Mouse (Mus musculus) large intestine, adult 2 months (tissue): ENCODE results near the gene Slc30a3. TPM values are rescaled to one million over a fixed set of nuclear protein-coding genes. Genes with fewer than 3 reads are reported as not detected.
A peak's percentile ranks its signal among the peaks of the same experiment; 100 is the strongest.
"Not testable (repeated sequence)": the region's sequence is repeated elsewhere in the genome, so short reads cannot be mapped to it uniquely, and the experiment has no call there.

Source experiments
- DNase-seq: peaks from one replicate; pipeline ENCODE4 v3.0.0-alpha.2; 2012; ENCODE audit warnings: low read depth, low spot score
- WGBS: fragments of 180-500 bp; shearing (Covaris S2); methylation state at CpG from one replicate; pipeline ENCODE4 v1.1.7; 2018; 5-methylcytosine and 5-hydroxymethylcytosine counted together
- polyA plus RNA-seq: library from polyadenylated mRNA; depleted of rRNA; stranded (reverse); fragments of >200 nt; gene quantifications from 2 replicates; pipeline ENCODE4 v1.2.3, GENCODE M21; 2012; rRNA removed

The Slc30a3 gene
- polyA plus RNA-seq, 1 experiment, result 0.16 TPM

GRCm38 (mm10) chr5:31054261-31055215, 53.5 kb downstream of the Slc30a3 start, which contains the start of gene Cad:
TSS of gene Cad (plus strand) at chr5:31054780.
- WGBS, result 3% methylated on average over 64 of the region's 64 CpGs
- DNase-seq, result peak; percentile 63

- not testable (repeated sequence) for DNase-seq
- WGBS, result 86% methylated on average over 4 of the region's 4 CpGs
These were observed 54.3 kb downstream of the Slc30a3 start for GRCm38 (mm10) chr5:31053728-31054127.

GRCm38 (mm10) chr5:31050427-31050826, 57.6 kb downstream of the Slc30a3 start:
- no peak for DNase-seq

- WGBS, result under 1% methylated on average over 23 of the region's 23 CpGs
These were observed 59.0 kb downstream of the Slc30a3 start, which contains the start of gene Slc5a6 for GRCm38 (mm10) chr5:31048763-31049641. TSS of gene Slc5a6 (minus strand) at chr5:31048924.

GRCm38 (mm10) chr5:31047848-31048762, 59.9 kb downstream of the Slc30a3 start, which contains the start of gene Atraid:
TSS of gene Atraid (plus strand) at chr5:31048312.
- peak; percentile 91 for DNase-seq
- under 1% methylated on average over 73 of the region's 73 CpGs for WGBS

More at GRCm38 (mm10) chr5:31048763-31049641, 59.0 kb downstream of the Slc30a3 start, which contains the start of gene Slc5a6:
- no peak for DNase-seq

- WGBS, result 47% methylated on average over 5 of the region's 5 CpGs
- DNase-seq, result no peak
These were observed 61.0 kb downstream of the Slc30a3 start for GRCm38 (mm10) chr5:31047074-31047473.

- WGBS, result 72% methylated on average over 6 of the region's 6 CpGs
- no peak for DNase-seq
These were observed 61.6 kb downstream of the Slc30a3 start for GRCm38 (mm10) chr5:31046416-31046815.

GRCm38 (mm10) chr5:31038171-31038845, 69.7 kb downstream of the Slc30a3 start:
- no peak for DNase-seq
- 83% methylated on average over 7 of the region's 7 CpGs for WGBS

- not testable (repeated sequence) for DNase-seq
- 78% methylated on average over 11 of the region's 11 CpGs for WGBS
These were observed 71.5 kb downstream of the Slc30a3 start for GRCm38 (mm10) chr5:31036556-31036955.

Other genes with a start within 250 kb of the Slc30a3 start
- 84.2 and 95.4 TPM in 2 replicates for gene Tmem214, start 240.2 kb downstream of the Slc30a3 start, polyA plus RNA-seq
- gene Agbl5, start 219.5 kb downstream of the Slc30a3 start, polyA plus RNA-seq, result 9.1 and 11.9 TPM in 2 replicates
- 317 and 323 TPM in 2 replicates for gene Ost4, start 200.4 kb downstream of the Slc30a3 start, polyA plus RNA-seq
- gene Emilin1, start 194.8 kb downstream of the Slc30a3 start, polyA plus RNA-seq, result 46.7 and 48.6 TPM in 2 replicates
- gene Khk, start 186.8 kb downstream of the Slc30a3 start, polyA plus RNA-seq, result 189 and 395 TPM in 2 replicates
- gene Cgref1, start 162.6 kb downstream of the Slc30a3 start, polyA plus RNA-seq, result 111 and 239 TPM in 2 replicates
- gene Preb, start 147.9 kb downstream of the Slc30a3 start, polyA plus RNA-seq, result 386 and 408 TPM in 2 replicates
- gene Tcf23, start 139.6 kb downstream of the Slc30a3 start, polyA plus RNA-seq, result 0.33 and 0.62 TPM in 2 replicates
- gene Atraid, start 59.9 kb downstream of the Slc30a3 start, polyA plus RNA-seq, result 92.9 and 98.2 TPM in 2 replicates
- 73.4 and 107 TPM in 2 replicates for gene Slc5a6, start 59.3 kb downstream of the Slc30a3 start, polyA plus RNA-seq
- 15.1 and 21.2 TPM in 2 replicates for gene Cad, start 53.5 kb downstream of the Slc30a3 start, polyA plus RNA-seq
- not detected in 2 replicates for gene Dnajc5g, start 2.0 kb downstream of the Slc30a3 start, polyA plus RNA-seq
- gene Trim54, start 8.5 kb upstream of the Slc30a3 start, polyA plus RNA-seq, result 0.05 TPM in 1 of 2 replicates, not detected in the other
- gene Ucn, start 30.6 kb upstream of the Slc30a3 start, polyA plus RNA-seq, result not detected in 2 replicates
- 46.8 and 47.5 TPM in 2 replicates for gene Mpv17, start 46.0 kb upstream of the Slc30a3 start, polyA plus RNA-seq
- 0.38 and 0.71 TPM in 2 replicates for gene Gm29609, start 71.7 kb upstream of the Slc30a3 start, polyA plus RNA-seq
- 46.9 and 53.6 TPM in 2 replicates for gene Gtf3c2, start 71.9 kb upstream of the Slc30a3 start, polyA plus RNA-seq
- gene Snx17, start 85.0 kb upstream of the Slc30a3 start, polyA plus RNA-seq, result 73.2 and 81.2 TPM in 2 replicates
- gene Eif2b4, start 85.2 kb upstream of the Slc30a3 start, polyA plus RNA-seq, result 51.0 and 54.4 TPM in 2 replicates
- 35.0 and 46.0 TPM in 2 replicates for gene Zfp513, start 94.1 kb upstream of the Slc30a3 start, polyA plus RNA-seq
- gene Ppm1g, start 112.5 kb upstream of the Slc30a3 start, polyA plus RNA-seq, result 47.4 and 58.8 TPM in 2 replicates
- 143 and 149 TPM in 2 replicates for gene Nrbp1, start 132.6 kb upstream of the Slc30a3 start, polyA plus RNA-seq
- not detected in 2 replicates for gene Gm9970, start 133.0 kb upstream of the Slc30a3 start, polyA plus RNA-seq
- 186 and 200 TPM in 2 replicates for gene Krtcap3, start 143.5 kb upstream of the Slc30a3 start, polyA plus RNA-seq
- 26.5 and 33.0 TPM in 2 replicates for gene Ift172, start 182.9 kb upstream of the Slc30a3 start, polyA plus RNA-seq
- 1.8 and 2.6 TPM in 2 replicates for gene Fndc4, start 187.8 kb upstream of the Slc30a3 start, polyA plus RNA-seq
- gene Gckr, start 189.2 kb upstream of the Slc30a3 start, polyA plus RNA-seq, result 0.15 and 0.26 TPM in 2 replicates